In the genomic region with DNA sequence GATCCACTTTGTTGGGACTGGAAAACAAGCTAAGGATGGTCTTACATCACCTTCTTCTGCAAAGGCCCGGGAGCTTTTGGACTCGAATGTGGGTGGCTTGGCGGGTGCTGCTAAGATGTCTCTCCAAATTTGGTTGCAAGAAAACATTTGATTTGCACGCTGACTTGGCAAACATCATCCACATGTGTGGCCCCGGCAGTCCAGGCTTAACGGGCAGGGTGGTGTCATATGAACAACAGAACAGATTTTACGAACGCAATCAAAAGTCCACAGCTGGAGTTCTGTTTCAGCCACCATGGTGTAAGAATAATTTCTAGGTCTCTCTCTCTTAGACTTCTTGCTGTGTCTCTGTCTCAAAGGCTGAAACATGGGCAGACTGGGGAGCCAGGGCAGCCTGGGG, we compare ENCODE assay signal across 10 mouse cellular contexts. TPM values are rescaled to one million over a fixed set of nuclear protein-coding genes. Genes with fewer than 3 reads are reported as not detected.
DNase-seq lines count a peak whose midpoint lies in the region; ATAC-seq and TF ChIP-seq lines count a peak whose summit lies in the region.
"Had no signal": no experiment of that assay in that cellular context is flagged by ENCODE, and none has a peak within 500 bp of the region (broad histone marks: within the 10 kb centered on the region; RNA-seq: fewer than 3 reads in every experiment).

No protein-coding gene starts in this region.

- no peaks in the 10 kb centered on the region for H3K9me3 ChIP-seq in kidney, embryonic 15.5 days (replicated peaks)
- H3K9me3 ChIP-seq: midbrain, embryonic 12.5 days had no signal

- no peaks in the 10 kb centered on the region for H3K27me3 ChIP-seq in kidney, embryonic 15.5 days
- no peaks in the 10 kb centered on the region for H3K27me3 ChIP-seq in small intestine, adult 2 months (ENCODE audit: control insufficient read depth, insufficient read depth, low read length)
- H3K27me3 ChIP-seq in cerebellum, adult 2 months (ENCODE audit: control insufficient read depth, insufficient read depth, low read length), result no peaks in the 10 kb centered on the region; the same call in 1 of the 2 replicates
- H3K27me3 ChIP-seq: midbrain, embryonic 12.5 days had no signal

- no peak overlapping the region for H3K4me3 ChIP-seq in kidney, embryonic 15.5 days (replicated peaks)
- H3K4me3 ChIP-seq in small intestine, adult 2 months (ENCODE audit: low read depth, low read length), result 0 out of 2 replicates have a peak overlapping the region, but pooled peaks have one; percentile 14
- H3K4me3 ChIP-seq in cerebellum, adult 2 months (replicated peaks; ENCODE audit: insufficient read depth, low read depth, low read length), result no peak overlapping the region
- H3K4me3 ChIP-seq: midbrain, embryonic 12.5 days had no signal

- peak overlapping the region; percentile 86 for H3K27ac ChIP-seq in kidney, embryonic 15.5 days
- 0 out of 2 replicates have a peak overlapping the region, but pooled peaks have one; percentile 14 for H3K27ac ChIP-seq in small intestine, adult 2 months (ENCODE audit: insufficient read depth, low read depth, low read length)
- no peak overlapping the region for H3K27ac ChIP-seq in cerebellum, adult 2 months (ENCODE audit: insufficient read depth, low read length)
- H3K27ac ChIP-seq: midbrain, embryonic 12.5 days had no signal

- H3K9ac ChIP-seq in kidney, embryonic 15.5 days, result no peak overlapping the region
- H3K9ac ChIP-seq: midbrain, embryonic 12.5 days had no signal

- intact Hi-C loops in heart, postnatal 36 days (cut with DNase I), result no loop called here

- no peak for TF ChIP-seq CTCF in small intestine, adult 2 months (IDR thresholded peaks at IDR 0.05; ENCODE audit: extremely low read depth, insufficient read length, insufficient replicate concordance, low read depth, low read length)
- no peak for TF ChIP-seq CTCF in cerebellum, adult 2 months (IDR thresholded peaks at IDR 0.05; ENCODE audit: borderline replicate concordance, insufficient read depth, low read depth, low read length)

- DNase-seq in kidney, adult 18-20 months, result no peak
- DNase-seq in gastrocnemius, postnatal 10 days, result peak; percentile 41
- peak; percentile 55 to 58 for DNase-seq in heart, postnatal 36 days
- DNase-seq in layer of hippocampus, postnatal 14 days (ENCODE audit: low spot score in 2 of 2), result no peak
- no peak for DNase-seq in adrenal gland, adult 18-20 months (ENCODE audit: low spot score in 2 of 2)
- no peak for DNase-seq in cerebellum, adult 2 months
- DNase-seq: layer of hippocampus, adult 9-11 months had no signal

- WGBS in kidney, embryonic 15.5 days, result 43% methylated on average over 8 of the region's 8 CpGs
- WGBS in small intestine, adult 2 months, result 69% methylated on average over 8 of the region's 8 CpGs
- 21% methylated on average over 8 of the region's 8 CpGs for WGBS in cerebellum, adult 2 months

- H3K4me1 ChIP-seq in kidney, embryonic 15.5 days, result peaks cover 61% of the 10 kb centered on the region
- peaks cover 5% of the 10 kb centered on the region; the same call in 1 of the 2 replicates for H3K4me1 ChIP-seq in small intestine, adult 2 months (ENCODE audit: control insufficient read depth, insufficient read depth, insufficient read length, low read length)
- H3K4me1 ChIP-seq in cerebellum, adult 2 months (ENCODE audit: control insufficient read depth, insufficient read depth, low read length), result no peaks in the 10 kb centered on the region

- ATAC-seq in kidney, embryonic 15.5 days (replicated peaks; ENCODE audit: low FRiP score), result no peak

- no peak for TF ChIP-seq POLR2A in small intestine, adult 2 months (IDR thresholded peaks at IDR 0.05; ENCODE audit: low read depth, low read length)
- TF ChIP-seq POLR2A in cerebellum, adult 2 months (IDR thresholded peaks at IDR 0.05; ENCODE audit: borderline replicate concordance, insufficient read depth, low read length), result no peak

- H3K36me3 ChIP-seq in kidney, embryonic 15.5 days, result no peaks in the 10 kb centered on the region
- no peaks in the 10 kb centered on the region for H3K36me3 ChIP-seq in small intestine, adult 2 months (ENCODE audit: control insufficient read depth, insufficient read depth, low read length)
- H3K36me3 ChIP-seq: midbrain, embryonic 12.5 days had no signal

- H3K4me2 ChIP-seq in kidney, embryonic 15.5 days, result peak overlapping the region; percentile 30; the same call in 1 of the 2 replicates
- H3K4me2 ChIP-seq: midbrain, embryonic 12.5 days had no signal

RNA-seq across cellular contexts. Expression of gene Kcne4, which starts 3.6 kb away (rescaled TPM):
- polyA plus RNA-seq in kidney, embryonic 15.5 days (2015; fragmentation: Nextera tagmentation; extraction: Ambion mirVana), result 7.3 and 7.7 TPM in 2 replicates
- 1 to 10 TPM; 3.2 to 3.4 TPM for total RNA-seq in gastrocnemius, postnatal 10 days (2021)
- total RNA-seq in heart, postnatal 36 days (2021), result 1 to 10 TPM; 1.5 TPM
- polyA plus RNA-seq in small intestine, adult 2 months (2012; rRNA removed), result 0.20 and 0.29 TPM in 2 replicates
- total RNA-seq in layer of hippocampus, postnatal 14 days (2021), result 1 to 10 TPM in 1 of 2 experiments, under 1 TPM in 1; 0.88 to 1.4 TPM
- total RNA-seq in adrenal gland, adult 18-20 months (2021), result 1 to 10 TPM; 5.0 to 5.4 TPM
- polyA plus RNA-seq in cerebellum, adult 2 months (2012; rRNA removed), result 0.40 and 0.56 TPM in 2 replicates

Comparison
In these comparisons a context has a peak if more than half of its experiments do, and no peak if none do; other contexts are left out.
1. DNase-seq: peak in gastrocnemius, postnatal 10 days (single experiment) and heart, postnatal 36 days (2 of 2); none in kidney, adult 18-20 months (single experiment), layer of hippocampus, postnatal 14 days (0 of 2), adrenal gland, adult 18-20 months (0 of 2) and cerebellum, adult 2 months (0 of 2).